ENCODE assay signal across 21 mouse cellular contexts in genomic region chr9:57973440-57974066, GRCm38 (mm10). TPM values are rescaled to one million over a fixed set of nuclear protein-coding genes. Genes with fewer than 3 reads are reported as not detected.
A peak's percentile ranks its signal among the peaks of the same experiment; 100 is the strongest.
DNase-seq lines count a peak whose midpoint lies in the region; ATAC-seq and TF ChIP-seq lines count a peak whose summit lies in the region.
"Had no signal": no experiment of that assay in that cellular context is flagged by ENCODE, and none has a peak within 500 bp of the region (broad histone marks: within the 10 kb centered on the region; RNA-seq: fewer than 3 reads in every experiment).

No protein-coding gene starts in this region.

- 69% methylated on average over 6 of the region's 6 CpGs for WGBS in heart, adult 2 months
- 78% methylated on average over 6 of the region's 6 CpGs for WGBS in embryonic facial prominence, embryonic 14.5 days
- WGBS in limb, embryonic 13.5 days = 84% methylated on average over 6 of the region's 6 CpGs

- H3K27me3 ChIP-seq in heart, adult 2 months (ENCODE audit: control insufficient read depth, insufficient read depth, low read length) = no peaks in the 10 kb centered on the region
- no peaks in the 10 kb centered on the region for H3K27me3 ChIP-seq in CH12.LX (replicated peaks)
- no peaks in the 10 kb centered on the region for H3K27me3 ChIP-seq in embryonic facial prominence, embryonic 14.5 days (replicated peaks; ENCODE audit: control insufficient read depth, insufficient read depth, low read length)
- no peaks in the 10 kb centered on the region for H3K27me3 ChIP-seq in limb, embryonic 13.5 days
- H3K27me3 ChIP-seq: heart, embryonic 13.5 days; lung, embryonic 15.5 days; neural tube, embryonic 12.5 days had no signal

- peak overlapping the region; percentile 52 for H3K4me2 ChIP-seq in CH12.LX (ENCODE audit: insufficient read depth, low read depth, poor library complexity, severe bottlenecking)
- H3K4me2 ChIP-seq in embryonic facial prominence, embryonic 14.5 days (ENCODE audit: low read depth, low read length) = no peak overlapping the region
- no peak overlapping the region for H3K4me2 ChIP-seq in limb, embryonic 13.5 days (replicated peaks)
- H3K4me2 ChIP-seq: heart, embryonic 13.5 days; lung, embryonic 15.5 days; neural tube, embryonic 12.5 days had no signal

- peaks cover 12% of the 10 kb centered on the region for H3K9me3 ChIP-seq in CH12.LX (replicated peaks; ENCODE audit: low read length)
- H3K9me3 ChIP-seq in embryonic facial prominence, embryonic 14.5 days (ENCODE audit: control insufficient read depth, low read length) = no peaks in the 10 kb centered on the region
- no peaks in the 10 kb centered on the region for H3K9me3 ChIP-seq in limb, embryonic 13.5 days
- H3K9me3 ChIP-seq: lung, embryonic 15.5 days; neural tube, embryonic 12.5 days had no signal

- TF ChIP-seq EP300 in heart, adult 2 months (IDR thresholded peaks at IDR 0.05; ENCODE audit: insufficient read depth, low read depth, low read length) = no peak
- peak; percentile 59; the same call in 1 of the 2 replicates for TF ChIP-seq EP300 in CH12.LX (IDR thresholded peaks at IDR 0.05; ENCODE audit: low read length)

- no peak overlapping the region for H3K9ac ChIP-seq in heart, adult 2 months (ENCODE audit: low read depth, low read length)
- peak overlapping the region; percentile 70; the same call in 1 of the 2 replicates for H3K9ac ChIP-seq in CH12.LX (ENCODE audit: insufficient read depth, low read depth)
- H3K9ac ChIP-seq in embryonic facial prominence, embryonic 14.5 days (ENCODE audit: low read depth, low read length) = no peak overlapping the region
- H3K9ac ChIP-seq in limb, embryonic 13.5 days = no peak overlapping the region
- H3K9ac ChIP-seq: heart, embryonic 13.5 days; liver, embryonic 14.5 days; lung, embryonic 15.5 days; neural tube, embryonic 12.5 days had no signal

- H3K36me3 ChIP-seq in heart, adult 2 months (ENCODE audit: control insufficient read depth, insufficient read depth, low read length) = peaks cover 2% of the 10 kb centered on the region; the same call in 1 of the 2 replicates
- H3K36me3 ChIP-seq in CH12.LX (replicated peaks in 1 of 2; ENCODE audit: control insufficient read depth in 1 of 2, insufficient read depth in 1 of 2, low read length in 1 of 2) = no peaks in the 10 kb centered on the region
- H3K36me3 ChIP-seq in embryonic facial prominence, embryonic 14.5 days (ENCODE audit: control insufficient read depth, insufficient read depth, low read length) = no peaks in the 10 kb centered on the region
- H3K36me3 ChIP-seq in limb, embryonic 13.5 days = no peaks in the 10 kb centered on the region
- H3K36me3 ChIP-seq: heart, embryonic 13.5 days; lung, embryonic 15.5 days; neural tube, embryonic 12.5 days had no signal

- intact Hi-C loops in heart, adult 2 months (cut with DNase I) = loop anchor here (1.0 kb wide), 1 partner anchor 15 kb away; no protein-coding TSS in a partner anchor

- no peaks in the 10 kb centered on the region for H3K79me2 ChIP-seq in heart, adult 2 months (replicated peaks; ENCODE audit: control insufficient read depth, insufficient read depth, low read length)
- H3K79me2 ChIP-seq in CH12.LX (replicated peaks; ENCODE audit: control insufficient read depth, extremely low read depth, insufficient read depth, poor library complexity, severe bottlenecking) = no peaks in the 10 kb centered on the region

- no peak for ATAC-seq in embryonic facial prominence, embryonic 14.5 days (ENCODE audit: low read depth)
- no peak for ATAC-seq in limb, embryonic 13.5 days (ENCODE audit: low FRiP score, low read depth)
- ATAC-seq: forebrain, embryonic 16.5 days; hindbrain, postnatal 0 days had no signal

- H3K27ac ChIP-seq in heart, adult 2 months = peak overlapping the region; percentile 83
- peak overlapping the region; percentile 98 for H3K27ac ChIP-seq in CH12.LX (ENCODE audit: insufficient read depth, low read depth)
- 0 out of 2 replicates have a peak overlapping the region, but pooled peaks have one; percentile 0 for H3K27ac ChIP-seq in embryonic facial prominence, embryonic 14.5 days (replicated peaks; ENCODE audit: low read depth, low read length)
- peak overlapping the region; percentile 16; the same call in 1 of the 2 replicates for H3K27ac ChIP-seq in limb, embryonic 13.5 days
- H3K27ac ChIP-seq: heart, embryonic 13.5 days; hindbrain, postnatal 0 days; liver, embryonic 14.5 days; neural tube, embryonic 12.5 days had no signal

- in situ Hi-C loops in CH12.LX (cut with MboI; ENCODE audit: low pct_ligation_motif_present, low pct_unique_long_range_greater_than_20kb, low sequenced_read_pairs) = no loop called here

- TF ChIP-seq CTCF in heart, adult 2 months (IDR thresholded peaks at IDR 0.05) = no peak
- TF ChIP-seq CTCF in CH12.LX (conservative IDR thresholded peaks at IDR 0.05 in 1 of 2, IDR thresholded peaks at IDR 0.05 in 1 of 2; ENCODE audit: low read depth in 2 of 2, low read length in 2 of 2) = no peak

- no peak for TF ChIP-seq RAD21 in CH12.LX (IDR thresholded peaks at IDR 0.05; ENCODE audit: low read depth, low read length)

- no peak for TF ChIP-seq POLR2A in heart, adult 2 months (IDR thresholded peaks at IDR 0.05; ENCODE audit: insufficient read depth, low read depth, low read length)
- TF ChIP-seq POLR2A in CH12.LX (IDR thresholded peaks at IDR 0.05; ENCODE audit: low read depth, low read length) = peak; percentile 34; the same call in 1 of the 2 replicates

- no peak for DNase-seq in heart, adult 2 months
- DNase-seq in heart, postnatal 4 days = no peak
- DNase-seq in CH12.LX (ENCODE audit: extremely low read depth) = no peak
- DNase-seq in embryonic facial prominence, embryonic 14.5 days (ENCODE audit: low spot score) = no peak
- no peak for DNase-seq in cerebellum, adult 8-10 months
- DNase-seq in adrenal gland, adult 18-20 months (ENCODE audit: low spot score in 2 of 2) = no peak
- no peak for DNase-seq in c-Kit-positive CD71-positive TER-119-positive erythroid progenitor cells, embryonic 14.5 days (ENCODE audit: low spot score)
- DNase-seq: adrenal gland, adult 8-10 months; cerebellum, postnatal 10 days; kidney, adult 2 months; kidney, postnatal 10 days; lung, postnatal 4 days; right cerebral cortex, postnatal 4 days had no signal

- no peak overlapping the region for H3K4me3 ChIP-seq in heart, adult 2 months
- H3K4me3 ChIP-seq in CH12.LX (replicated peaks in 1 of 3; ENCODE audit: low read depth in 2 of 3, low read length in 2 of 3, poor library complexity in 1 of 3) = peak overlapping the region in 1 of 3 experiments; percentile 16
- no peak overlapping the region for H3K4me3 ChIP-seq in embryonic facial prominence, embryonic 14.5 days (ENCODE audit: low read depth, low read length)
- H3K4me3 ChIP-seq in limb, embryonic 13.5 days = no peak overlapping the region
- H3K4me3 ChIP-seq: erythroblast, embryonic 14.5 days; heart, embryonic 13.5 days; lung, embryonic 15.5 days; neural tube, embryonic 12.5 days had no signal

- dilution Hi-C loops in CH12.LX (cut with MboI; ENCODE audit: extremely low pct_ligation_motif_present, extremely low pct_unique_long_range_greater_than_20kb, low sequenced_read_pairs) = no loop called here

- peaks cover 28% of the 10 kb centered on the region for H3K4me1 ChIP-seq in heart, adult 2 months (ENCODE audit: control insufficient read depth, insufficient read depth, low read length)
- peaks cover 66 to 97% of the 10 kb centered on the region in 2 experiments for H3K4me1 ChIP-seq in CH12.LX (ENCODE audit: control insufficient read depth in 1 of 2, insufficient read depth in 2 of 2)
- peaks cover 18% of the 10 kb centered on the region for H3K4me1 ChIP-seq in embryonic facial prominence, embryonic 14.5 days (ENCODE audit: control insufficient read depth, insufficient read depth, low read length)
- H3K4me1 ChIP-seq in limb, embryonic 13.5 days = peaks cover 36% of the 10 kb centered on the region
- H3K4me1 ChIP-seq: neural tube, embryonic 12.5 days had no signal

TF ChIP-seq in CH12.LX, 34 proteins besides CTCF, POLR2A, EP300 and RAD21 (continues in another document):
- TF ChIP-seq TCF12 (IDR thresholded peaks at IDR 0.05; ENCODE audit: low read depth, low read length) (peak; percentile 45; the same call in 1 of the 2 replicates), SMC3 (IDR thresholded peaks at IDR 0.05; ENCODE audit: low read depth, low read length) (peak; percentile 29), USF2 (conservative IDR thresholded peaks at IDR 0.05; ENCODE audit: low read depth, low read length) (no peak), JUN (IDR thresholded peaks at IDR 0.05; ENCODE audit: insufficient read depth, low read depth, low read length) (no peak), KAT2A (IDR thresholded peaks at IDR 0.05; ENCODE audit: insufficient replicate concordance, low read length) (0 out of 2 replicates have a peak, but pooled peaks have one; percentile 36), POLR2AphosphoS2 (IDR thresholded peaks at IDR 0.05; ENCODE audit: low read depth, low read length) (no peak), CHD2 (IDR thresholded peaks at IDR 0.05; ENCODE audit: low read length) (no peak), MAX (IDR thresholded peaks at IDR 0.05; ENCODE audit: low read length) (peak; percentile 27; the same call in 1 of the 2 replicates), IRF4 (IDR thresholded peaks at IDR 0.05; ENCODE audit: low read depth, low read length) (0 out of 2 replicates have a peak, but pooled peaks have one; percentile 60), ZC3H11A (IDR thresholded peaks at IDR 0.05; ENCODE audit: low read depth, low read length) (no peak), MXI1 (IDR thresholded peaks at IDR 0.05; ENCODE audit: low read depth, low read length) (peak; percentile 54; the same call in 1 of the 2 replicates)

RNA-seq across cellular contexts. Expression of gene Cyp11a1, which starts 32.7 kb away (rescaled TPM):
- under 1 TPM in 1 of 2 experiments, not detected in 1; 0.29 TPM for total RNA-seq in heart, adult 2 months (2021)
- 0.06 and 0.29 TPM in 2 replicates for polyA plus RNA-seq in heart, adult 2 months (2012; rRNA removed)
- under 1 TPM; 0.45 to 0.69 TPM for total RNA-seq in heart, postnatal 4 days (2021)
- 2.6 and 4.6 TPM in 2 replicates for total RNA-seq in CH12.LX (2012; rRNA removed)
- total RNA-seq in CH12.LX (2014; rRNA removed) = 8.3 and 9.0 TPM in 2 replicates
- 12.1 and 12.8 TPM in 2 replicates for polyA plus RNA-seq in CH12.LX (2012; ENCODE audit: insufficient read length, low read depth)
- 5.9 and 7.0 TPM in 2 replicates for polyA plus RNA-seq in embryonic facial prominence, embryonic 14.5 days (2014; fragmentation: Nextera tagmentation; extraction: Ambion mirVana)
- 0.68 and 0.81 TPM in 2 replicates for polyA plus RNA-seq in limb, embryonic 13.5 days (2015; fragmentation: Nextera tagmentation; extraction: Ambion mirVana)
- total RNA-seq in adrenal gland, adult 18-20 months (2021) = 1,000 to 10,000 TPM; 6,431 to 6,741 TPM
- polyA plus RNA-seq: neural tube, embryonic 12.5 days had no signal

RNA-seq across cellular contexts. Expression of gene Sema7a, which starts 33.6 kb away (rescaled TPM):
- total RNA-seq in heart, adult 2 months (2021) = 10 to 100 TPM; 26.7 to 31.1 TPM
- polyA plus RNA-seq in heart, adult 2 months (2012; rRNA removed) = 29.0 and 31.3 TPM in 2 replicates
- 10 to 100 TPM; 26.0 to 30.1 TPM for total RNA-seq in heart, postnatal 4 days (2021)
- total RNA-seq in CH12.LX (2012; rRNA removed) (113 and 181 TPM in 2 replicates), CH12.LX (2014; rRNA removed) (78.2 and 88.6 TPM in 2 replicates)
- polyA plus RNA-seq in CH12.LX (2012; ENCODE audit: insufficient read length, low read depth) = 81.9 and 89.4 TPM in 2 replicates
- polyA plus RNA-seq in embryonic facial prominence, embryonic 14.5 days (2014; fragmentation: Nextera tagmentation; extraction: Ambion mirVana) = 1.2 TPM in 2 replicates
- 0.27 and 0.97 TPM in 2 replicates for polyA plus RNA-seq in limb, embryonic 13.5 days (2015; fragmentation: Nextera tagmentation; extraction: Ambion mirVana)
- 10 to 100 TPM; 10.4 to 21.1 TPM for total RNA-seq in adrenal gland, adult 18-20 months (2021)

Comparison
In these comparisons a context has a peak if more than half of its experiments do, and no peak if none do; other contexts are left out.
1. H3K27ac ChIP-seq: peak in every context shown above with its lines; median percentile 98 in CH12.LX; 83 in heart, adult 2 months; 16 in limb, embryonic 13.5 days; 0 in embryonic facial prominence, embryonic 14.5 days.
2. RNA of gene Cyp11a1, which starts 32.7 kb away (total RNA-seq): 6,431 to 6,741 TPM in adrenal gland, adult 18-20 months; 2.6 to 9.0 TPM in CH12.LX, 0.45 to 0.69 TPM in heart, postnatal 4 days and 0.29 TPM in heart, adult 2 months; every median in the first group is over 100 times any median in the second.